Mouse (Mus musculus): ENCODE data around the gene Mrps30.

GRCm38 (mm10) chr13:118380381-118380780 lies 6.7 kb downstream of the Mrps30 start:
- TF ChIP-seq EP300 (optimal IDR thresholded peaks at IDR 0.05): no peak
- no peak for TF ChIP-seq CTCF (IDR thresholded peaks at IDR 0.05; ENCODE audit: low read depth)
